Mouse (Mus musculus) ES-Bruce4 (cell line): Measurements from ENCODE around the gene Tuba3a.

Experiments used
- CTCF ChIP-seq: IDR thresholded peaks from one replicate; pipeline ENCODE4 v1.8.1; 2011; ENCODE audit warnings: low read depth, low read length
- POLR2A ChIP-seq: IDR thresholded peaks from one replicate; pipeline ENCODE4 v1.8.1; 2011; ENCODE audit warnings: low read length; ENCODE audit not compliant: insufficient read depth

DNA sequence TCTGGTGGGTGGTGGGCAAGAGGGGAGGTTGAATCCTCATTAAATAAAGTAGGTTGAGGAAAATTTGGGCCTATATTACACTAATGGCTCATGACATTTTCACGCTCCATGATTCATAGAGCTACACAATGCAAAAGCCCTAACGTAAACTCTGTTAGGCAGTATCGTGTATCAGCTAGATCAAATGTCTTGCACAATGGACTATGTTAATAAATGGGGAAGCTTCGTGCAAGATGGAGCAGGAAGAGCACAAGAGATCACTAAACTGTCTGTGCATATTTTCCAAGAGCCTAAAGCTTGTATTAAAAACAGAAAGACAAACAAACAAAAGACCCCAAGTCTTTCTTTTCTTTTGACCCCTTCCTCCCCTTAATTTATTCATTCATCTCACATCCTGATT is 8.2 kb upstream of the Tuba3a start:
- TF ChIP-seq POLR2A (no peak), CTCF (no peak)
